Mouse (Mus musculus) lung, embryonic 14.5 days (tissue): ENCODE results near the gene Tet2. TPM values are rescaled to one million over a fixed set of nuclear protein-coding genes. Genes with fewer than 3 reads are reported as not detected.
"Not testable (repeated sequence)": the region's sequence is repeated elsewhere in the genome, so short reads cannot be mapped to it uniquely, and the experiment has no call there.

Source experiments
- ATAC-seq: fragments of 200-750 bp; cut with Nextera tagmentation; 2 replicates; pipeline ENCODE4 v1.8.0; 2017; ENCODE audit warnings: mild to moderate bottlenecking, moderate TSS enrichment, moderate library complexity; ENCODE audit not compliant: insufficient read depth
- DNase-seq: peaks from one replicate; pipeline ENCODE4 v3.0.0-alpha.2; 2015
- H3K27ac ChIP-seq: fragments of 300-500 bp; sonication (generic); 2 replicates; pipeline ENCODE4 v1.5.1; 2014; ENCODE audit warnings: low read depth, mild to moderate bottlenecking, moderate library complexity
- H3K27me3 ChIP-seq: fragments of 300-500 bp; sonication (generic); 2 replicates; pipeline ENCODE4 v1.6.1; 2014; ENCODE audit warnings: low read length, control low read depth; ENCODE audit not compliant: insufficient read depth
- H3K36me3 ChIP-seq: fragments of 300-500 bp; sonication (generic); 2 replicates; pipeline ENCODE4 v1.6.1; 2014; ENCODE audit warnings: control low read depth; ENCODE audit not compliant: insufficient read depth
- H3K4me1 ChIP-seq: fragments of 300-500 bp; sonication (generic); 2 replicates; pipeline ENCODE4 v1.6.1; 2014; ENCODE audit warnings: antibody characterized with exemption, control low read depth; ENCODE audit not compliant: insufficient read depth
- H3K4me2 ChIP-seq: fragments of 300-500 bp; sonication (generic); 2 replicates; pipeline ENCODE4 v1.6.1; 2014; ENCODE audit warnings: mild to moderate bottlenecking
- H3K4me3 ChIP-seq: fragments of 300-500 bp; sonication (generic); 2 replicates; pipeline ENCODE4 v1.5.1; 2014; ENCODE audit warnings: low read depth, low read length
- H3K9ac ChIP-seq: fragments of 300-500 bp; sonication (generic); 2 replicates; pipeline ENCODE4 v1.6.1; 2014
- H3K9me3 ChIP-seq: fragments of 300-500 bp; sonication (generic); 2 replicates; pipeline ENCODE4 v1.6.1; 2016; ENCODE audit warnings: low read depth, low read length, control low read depth
- CTCF ChIP-seq: IDR thresholded peaks from 2 replicates; pipeline ENCODE4 v1.5.1; 2016; ENCODE audit warnings: antibody characterized with exemption, low read depth
- WGBS: fragments of 180-500 bp; shearing (Covaris S2); extraction: QIAGEN DNeasy Blood & Tissue Kit; methylation state at CpG from one replicate; pipeline ENCODE4 v1.1.7; 2014; 5-methylcytosine and 5-hydroxymethylcytosine counted together
- polyA plus RNA-seq: library from polyadenylated mRNA; unstranded; fragments of >200 nt; fragmentation: Nextera tagmentation; extraction: Ambion mirVana; gene quantifications from 2 replicates; pipeline ENCODE4 v1.2.1, GENCODE M21; 2014

The Tet2 gene
- polyA plus RNA-seq, 1 experiment from 2014 or later, result 19.7 TPM

DNA sequence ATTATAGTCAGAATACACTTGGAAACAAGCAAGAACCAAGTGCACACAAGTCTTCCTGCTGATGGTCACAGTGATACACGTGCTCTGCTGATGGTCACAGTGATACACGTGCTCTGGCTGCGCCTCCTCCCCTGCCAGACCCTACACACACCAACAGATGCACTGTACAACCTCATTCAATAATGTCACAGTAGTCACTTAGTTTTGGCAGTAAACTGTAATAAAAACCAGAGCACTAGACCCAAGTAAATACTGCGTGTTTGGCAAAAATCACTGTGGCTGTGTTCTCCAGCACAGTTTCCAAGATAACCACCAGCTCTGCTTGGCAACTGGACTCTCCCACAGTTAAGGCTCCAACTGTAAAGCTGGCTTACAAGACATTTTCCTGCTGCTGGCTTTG is 4.9 kb downstream of the Tet2 start:
- peaks cover 4% of the 10 kb centered on the region; the same call in 1 of the 2 replicates for H3K4me1 ChIP-seq
- ATAC-seq (no peak), DNase-seq (no peak)
- no peaks in the 10 kb centered on the region for H3K9me3 ChIP-seq
- no peak for TF ChIP-seq CTCF
- H3K4me2 ChIP-seq, result no peak overlapping the region
- H3K4me3 ChIP-seq, result no peak overlapping the region
- WGBS, result 70% methylated on average over 4 of the region's 4 CpGs
- no peak overlapping the region for H3K27ac ChIP-seq
- no peak overlapping the region for H3K9ac ChIP-seq
- H3K27me3 ChIP-seq, result no peaks in the 10 kb centered on the region
- H3K36me3 ChIP-seq, result 0 out of 2 replicates have a peak, but pooled peaks cover 6% of the 10 kb centered on the region

DNA sequence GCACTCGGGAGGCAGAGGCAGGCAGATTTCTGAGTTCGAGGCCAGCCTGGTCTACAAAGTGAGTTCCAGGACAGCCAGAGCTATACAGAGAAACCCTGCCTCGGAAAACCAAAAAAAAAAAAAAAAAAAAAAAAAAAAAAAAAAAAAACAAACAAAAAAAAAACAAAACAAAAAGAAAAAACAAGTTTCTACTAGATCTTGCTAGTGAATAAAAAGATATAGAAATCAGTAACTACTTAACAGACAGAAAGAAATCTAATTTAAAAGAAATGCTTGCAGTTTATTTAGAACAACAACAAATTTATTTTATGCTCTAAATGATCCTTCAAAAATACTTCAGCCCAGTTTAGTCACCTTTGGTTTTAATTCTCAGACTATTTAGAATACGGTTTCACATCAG is 6.4 kb downstream of the Tet2 start:
- H3K27me3 ChIP-seq, H3K4me1 ChIP-seq, H3K9ac ChIP-seq, H3K27ac ChIP-seq, H3K4me3 ChIP-seq, DNase-seq, H3K4me2 ChIP-seq, ATAC-seq, H3K36me3 ChIP-seq, H3K9me3 ChIP-seq: not testable (repeated sequence)
- WGBS, result over 99% methylated on average over 3 of the region's 4 CpGs

DNA sequence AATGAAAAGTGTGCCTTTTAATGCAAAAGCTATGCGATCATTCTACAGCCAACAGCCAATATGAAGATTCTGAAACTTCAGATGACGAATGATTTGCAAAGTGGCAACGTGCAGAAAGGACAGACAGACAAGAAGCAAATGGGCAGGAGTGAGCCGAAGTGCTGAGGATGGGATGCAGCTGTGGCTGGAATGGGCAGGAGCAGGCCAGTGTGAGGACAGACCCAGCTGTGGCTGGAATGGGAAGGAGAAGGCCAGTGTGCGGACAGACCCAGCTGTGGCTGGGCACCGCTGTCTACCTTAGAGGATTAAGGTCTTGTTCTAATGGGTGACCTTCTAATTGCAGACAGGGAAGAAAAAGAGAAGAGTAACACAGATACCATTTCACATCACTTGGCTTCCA is 9.3 kb downstream of the Tet2 start:
- DNase-seq, result peak; percentile 73
- H3K27ac ChIP-seq, result no peak overlapping the region
- no peak overlapping the region for H3K4me3 ChIP-seq
- no peaks in the 10 kb centered on the region for H3K27me3 ChIP-seq
- WGBS, result 38% methylated on average over 6 of the region's 6 CpGs
- no peak overlapping the region for H3K9ac ChIP-seq
- H3K36me3 ChIP-seq, result 0 out of 2 replicates have a peak, but pooled peaks cover 6% of the 10 kb centered on the region
- no peaks in the 10 kb centered on the region for H3K9me3 ChIP-seq
- ATAC-seq, result peak; percentile 84
- no peak overlapping the region for H3K4me2 ChIP-seq
- no peaks in the 10 kb centered on the region; the same call in 1 of the 2 replicates for H3K4me1 ChIP-seq
- no peak for TF ChIP-seq CTCF

DNA sequence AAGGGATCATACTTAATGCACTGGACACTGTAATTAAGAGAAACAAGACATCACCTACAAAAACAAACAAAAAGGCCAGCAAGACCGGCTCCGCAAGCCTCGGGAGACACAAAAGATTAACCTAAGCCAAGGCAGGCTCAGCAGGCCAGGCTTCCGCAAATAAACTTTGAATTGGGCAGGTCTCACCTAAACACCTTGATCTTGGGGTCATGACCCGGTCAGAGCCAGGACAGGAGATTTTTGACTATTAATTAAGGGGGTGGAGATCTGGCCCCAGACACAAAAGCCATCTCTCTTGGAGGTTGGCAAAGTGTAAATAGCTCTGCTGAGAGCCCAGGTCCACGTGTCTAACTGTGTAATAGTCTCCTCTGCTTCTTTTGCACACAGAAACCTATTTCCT is 10.9 kb downstream of the Tet2 start:
- H3K36me3 ChIP-seq, result 0 out of 2 replicates have a peak, but pooled peaks cover 6% of the 10 kb centered on the region
- H3K4me3 ChIP-seq, result no peak overlapping the region
- H3K27ac ChIP-seq, result no peak overlapping the region
- no peaks in the 10 kb centered on the region; the same call in 1 of the 2 replicates for H3K4me1 ChIP-seq
- H3K9me3 ChIP-seq, result no peaks in the 10 kb centered on the region
- no peak overlapping the region for H3K9ac ChIP-seq
- no peak overlapping the region for H3K4me2 ChIP-seq
- DNase-seq, result no peak
- ATAC-seq, result no peak
- no peak for TF ChIP-seq CTCF
- no peaks in the 10 kb centered on the region for H3K27me3 ChIP-seq
- WGBS, result 33% methylated on average over 6 of the region's 6 CpGs

DNA sequence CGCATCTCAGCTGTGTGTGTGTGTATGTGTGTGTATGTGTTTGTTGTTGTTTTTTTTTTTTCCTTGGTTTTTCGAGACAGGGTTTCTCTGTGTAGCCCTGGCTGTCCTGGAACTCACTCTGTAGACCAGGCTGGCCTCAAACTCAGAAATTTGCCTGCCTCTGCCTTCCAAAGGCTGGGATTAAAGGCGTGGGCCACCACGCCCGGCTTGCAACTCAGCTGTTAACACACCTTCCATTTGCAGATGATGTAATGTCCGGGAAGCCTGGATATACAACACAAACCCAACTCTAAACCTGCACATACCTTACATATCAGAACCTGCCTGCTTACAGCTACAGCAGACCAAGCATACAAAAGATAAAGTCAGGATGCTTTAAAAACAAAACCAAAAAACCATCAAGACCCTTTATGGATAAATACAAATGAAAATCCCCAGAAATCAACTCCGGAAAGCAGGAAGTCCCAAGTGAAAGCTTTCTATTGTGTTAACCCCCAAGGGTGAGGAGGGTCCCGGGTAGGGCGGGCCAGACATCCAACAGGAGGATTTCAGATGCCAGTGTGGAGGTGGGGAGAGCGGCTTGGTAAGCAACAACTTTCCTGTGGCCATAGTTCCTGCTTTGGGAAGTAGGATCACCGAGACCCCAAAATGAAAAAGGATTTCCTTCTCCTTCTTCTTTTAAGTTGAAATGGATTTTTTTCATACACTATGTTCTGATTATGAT is 11.5 kb downstream of the Tet2 start:
- Histone ChIP-seq H3K27me3 (no peaks in the 10 kb centered on the region), H3K4me3 (no peak overlapping the region), H3K4me2 (no peak overlapping the region), H3K9ac (no peak overlapping the region), H3K36me3 (0 out of 2 replicates have a peak, but pooled peaks cover 6% of the 10 kb centered on the region), H3K9me3 (no peaks in the 10 kb centered on the region), H3K27ac (no peak overlapping the region), H3K4me1 (no peaks in the 10 kb centered on the region; the same call in 1 of the 2 replicates)
- TF ChIP-seq CTCF, result no peak
- no peak for ATAC-seq
- 64% methylated on average over 11 of the region's 11 CpGs for WGBS
- no peak for DNase-seq

DNA sequence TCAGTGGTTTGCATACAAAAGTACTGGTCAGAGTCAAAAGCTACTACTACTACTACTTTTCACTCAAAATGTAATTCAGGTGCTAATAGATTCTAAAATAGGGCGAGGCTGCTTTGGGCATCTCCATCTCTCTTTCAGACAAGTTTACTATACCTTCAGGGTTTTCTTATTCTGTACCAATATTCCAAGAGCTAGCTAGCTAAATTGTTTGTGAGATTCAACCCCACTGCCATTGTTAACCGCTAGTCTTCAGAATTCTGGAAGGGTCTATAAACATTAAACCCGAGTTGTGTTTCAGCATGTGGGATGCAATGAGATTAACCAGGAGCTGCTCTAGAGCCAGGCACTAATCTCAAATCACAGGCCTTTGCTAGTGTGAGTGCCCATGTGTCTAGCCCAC is 12.1 kb downstream of the Tet2 start:
- Histone ChIP-seq H3K4me3 (no peak overlapping the region), H3K27me3 (no peaks in the 10 kb centered on the region), H3K4me1 (no peaks in the 10 kb centered on the region; the same call in 1 of the 2 replicates), H3K9ac (no peak overlapping the region), H3K27ac (no peak overlapping the region), H3K36me3 (0 out of 2 replicates have a peak, but pooled peaks cover 2% of the 10 kb centered on the region), H3K4me2 (no peak overlapping the region), H3K9me3 (no peaks in the 10 kb centered on the region)
- WGBS, result 69% methylated on average over 3 of the region's 3 CpGs
- no peak for DNase-seq
- no peak for TF ChIP-seq CTCF
- no peak for ATAC-seq

DNA sequence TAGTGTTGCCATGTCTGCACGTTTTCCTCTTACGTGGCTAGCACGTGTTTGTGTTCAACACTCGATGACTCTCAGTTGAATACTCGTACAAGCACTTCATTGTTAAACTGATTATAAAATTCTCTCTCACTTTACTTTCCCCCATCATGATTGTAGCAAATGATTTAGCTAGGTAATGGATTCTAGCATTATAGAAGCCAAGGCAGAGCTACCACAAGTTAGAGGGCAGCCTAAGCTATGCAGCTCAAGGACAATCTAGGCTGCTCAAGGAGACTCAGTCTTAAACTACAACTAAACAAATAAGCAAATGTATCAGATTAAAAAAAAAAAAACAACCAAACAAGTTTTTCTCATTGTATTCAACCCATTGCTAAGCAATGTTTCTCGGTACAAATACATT is 12.7 kb downstream of the Tet2 start:
- Histone ChIP-seq H3K9me3 (no peaks in the 10 kb centered on the region), H3K4me1 (no peaks in the 10 kb centered on the region; the same call in 1 of the 2 replicates), H3K36me3 (no peaks in the 10 kb centered on the region), H3K4me3 (no peak overlapping the region), H3K4me2 (no peak overlapping the region), H3K9ac (no peak overlapping the region), H3K27me3 (no peaks in the 10 kb centered on the region), H3K27ac (no peak overlapping the region)
- DNase-seq (no peak), ATAC-seq (no peak)
- no peak for TF ChIP-seq CTCF
- 55% methylated on average over 6 of the region's 6 CpGs for WGBS
